Mouse (Mus musculus) liver, adult (tissue): Measurements from ENCODE around the gene Padi2.

Experiments
- GATA4 ChIP-seq: IDR thresholded peaks from 2 replicates; pipeline ENCODE4 v1.6.1; 2014; ENCODE audit warnings: mild to moderate bottlenecking, low read length; ENCODE audit not compliant: insufficient replicate concordance

Gene Padi2

DNA sequence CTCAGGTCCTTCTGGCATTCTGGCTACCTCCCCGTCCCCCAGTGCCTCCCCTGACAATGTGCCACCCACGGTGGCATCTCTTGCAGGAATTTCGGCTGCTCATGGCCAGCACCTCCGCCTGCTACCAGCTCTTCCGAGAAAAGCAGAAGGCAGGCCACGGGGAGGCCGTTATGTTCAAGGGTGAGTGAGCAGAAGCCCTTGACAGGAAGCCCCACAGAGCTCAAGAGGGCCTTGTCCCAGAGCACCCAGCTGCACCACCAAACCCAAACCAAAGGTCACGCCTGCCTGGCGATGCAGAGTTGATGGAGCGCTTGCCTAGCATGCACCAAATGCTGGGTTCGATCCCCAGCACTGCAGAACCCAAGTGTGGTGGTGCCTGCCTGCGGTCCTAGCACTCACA, 38.2 kb downstream of the Padi2 start:
- no peak for TF ChIP-seq GATA4

DNA sequence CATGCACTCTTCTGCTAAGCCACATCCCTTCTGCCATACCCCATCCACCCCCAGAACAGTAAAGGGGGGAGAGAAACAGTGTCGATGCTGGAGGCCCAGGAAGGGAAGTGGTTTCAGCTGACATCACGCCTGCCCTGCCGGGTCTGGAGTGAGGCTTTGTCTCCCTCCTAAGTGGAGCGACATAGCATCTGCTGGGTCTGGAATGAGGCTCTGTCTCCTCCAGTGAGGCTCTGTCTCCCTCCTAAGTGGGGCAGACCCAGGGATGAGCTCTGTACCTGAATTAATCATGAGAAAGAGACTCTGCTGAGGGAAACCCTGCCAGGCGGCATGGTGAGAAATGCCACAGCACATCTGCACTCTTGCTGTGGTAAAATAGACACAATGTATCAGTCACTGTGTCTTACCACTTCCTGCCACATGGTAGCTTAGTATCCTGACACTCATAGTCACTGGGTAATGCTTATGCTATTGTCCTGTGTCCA, 38.9 kb downstream of the Padi2 start:
- no peak for TF ChIP-seq GATA4

DNA sequence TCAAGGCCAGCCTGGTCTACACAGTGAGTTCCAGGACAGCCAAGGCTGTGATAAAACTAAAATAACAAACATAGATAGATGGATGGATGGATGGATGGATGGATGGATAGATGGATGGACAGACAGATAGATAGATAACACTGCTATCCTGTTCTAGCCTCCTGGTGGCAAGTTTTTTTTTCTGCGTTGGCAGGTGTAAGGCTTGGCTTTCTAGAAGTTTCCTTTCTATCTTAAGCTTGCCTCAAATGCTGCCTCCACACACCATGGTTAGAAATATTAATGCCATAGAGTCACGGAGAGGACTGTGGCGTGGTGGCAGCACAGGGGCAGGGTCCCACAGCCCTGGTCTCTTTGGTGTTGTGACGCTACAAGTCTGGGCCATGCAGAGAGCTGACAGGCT, 39.4 kb downstream of the Padi2 start:
- TF ChIP-seq GATA4, result no peak

DNA sequence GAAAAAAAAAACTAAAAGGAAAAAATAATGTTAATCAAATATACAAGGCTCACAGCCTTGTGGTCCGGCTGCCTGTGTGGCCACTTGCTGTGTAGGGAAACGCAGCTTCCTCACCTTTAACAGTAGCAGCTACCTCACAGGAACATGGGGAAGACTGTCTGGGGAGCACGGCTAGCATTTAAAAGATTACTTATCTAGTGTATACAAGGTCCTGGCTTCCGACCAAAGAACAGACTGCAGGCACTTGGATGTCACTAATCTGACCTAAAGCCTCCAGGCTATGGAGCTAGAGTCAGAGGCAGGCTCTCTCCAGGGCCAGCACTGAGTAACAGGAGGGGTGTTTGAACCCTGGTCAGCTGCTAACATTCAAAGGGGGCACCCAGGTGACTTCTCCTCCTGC, 39.9 kb downstream of the Padi2 start:
- TF ChIP-seq GATA4, result no peak

DNA sequence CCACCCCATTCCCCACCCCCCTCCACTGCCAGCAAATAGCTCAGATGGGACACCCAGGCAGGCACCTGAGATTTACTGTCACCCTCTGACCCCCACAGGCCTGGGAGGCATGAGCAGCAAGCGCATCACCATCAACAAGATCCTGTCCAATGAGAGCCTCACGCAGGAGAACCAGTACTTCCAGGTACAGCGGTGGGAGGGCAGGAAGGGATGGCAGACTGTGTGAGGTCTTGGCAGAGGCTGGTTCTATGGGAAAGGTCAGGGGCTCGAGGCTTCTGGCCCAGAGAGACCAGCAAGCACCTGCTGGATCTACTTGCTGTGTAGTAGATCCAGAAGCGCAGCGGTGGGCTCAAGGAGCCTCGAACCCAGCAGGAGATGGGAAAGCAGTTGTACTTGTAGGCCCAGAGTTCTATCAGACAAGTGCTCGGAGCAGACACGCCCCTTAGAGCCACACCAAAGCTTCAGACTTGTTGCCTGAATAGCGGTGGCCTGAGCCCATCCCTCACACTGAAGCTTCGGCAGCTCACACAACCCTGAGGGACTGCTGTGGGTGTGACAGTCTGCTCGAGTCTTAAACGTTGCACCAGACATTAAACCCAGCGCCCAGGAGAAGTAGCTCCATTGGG, 40.5 kb downstream of the Padi2 start:
- TF ChIP-seq GATA4, result no peak

DNA sequence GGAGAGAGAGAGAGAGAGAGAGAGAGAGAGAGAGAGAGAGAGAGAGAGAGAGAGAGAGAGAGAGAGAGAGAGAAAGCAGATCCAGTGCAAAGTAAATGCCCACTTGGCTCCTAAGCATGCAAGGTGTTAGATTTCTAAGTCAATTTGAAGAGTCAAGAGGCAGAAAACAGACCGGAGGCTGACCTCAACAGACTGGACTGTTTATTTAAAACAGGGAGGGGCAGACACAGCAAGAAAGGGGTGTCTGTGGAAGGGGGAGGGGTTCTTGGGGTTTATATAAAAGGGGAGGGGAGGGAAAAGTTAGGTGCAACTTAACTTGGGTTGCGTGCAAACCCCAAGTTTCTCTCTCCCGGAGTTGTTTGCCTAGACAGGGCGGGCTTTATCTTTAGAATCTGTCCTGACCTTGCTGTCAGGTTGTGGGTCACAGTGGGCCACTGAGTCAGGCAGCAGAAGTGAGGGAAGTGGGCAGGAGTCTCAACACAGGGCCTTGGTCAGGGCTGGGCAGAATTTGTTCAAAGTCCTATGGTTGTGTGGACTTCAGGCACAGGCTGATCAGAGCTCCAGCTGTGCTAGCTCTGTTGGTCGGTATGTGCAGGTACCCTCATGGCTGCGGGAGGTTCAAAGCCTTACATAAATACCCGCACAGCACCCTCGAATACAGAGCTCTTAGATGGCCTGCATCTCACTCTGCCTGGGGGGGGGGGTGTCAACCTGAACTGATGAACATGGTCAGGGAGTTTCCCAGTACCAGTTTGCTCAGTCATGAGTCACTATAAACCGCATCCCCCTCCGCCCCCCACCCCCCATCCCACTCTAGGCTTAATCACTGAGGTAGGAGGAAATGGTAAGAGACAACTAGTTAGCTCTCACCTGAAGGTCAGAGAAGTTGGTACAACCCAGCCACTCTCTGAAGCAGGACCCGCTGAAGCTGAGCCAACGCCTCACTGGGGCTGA, 41.6 kb downstream of the Padi2 start:
- no peak for TF ChIP-seq GATA4

DNA sequence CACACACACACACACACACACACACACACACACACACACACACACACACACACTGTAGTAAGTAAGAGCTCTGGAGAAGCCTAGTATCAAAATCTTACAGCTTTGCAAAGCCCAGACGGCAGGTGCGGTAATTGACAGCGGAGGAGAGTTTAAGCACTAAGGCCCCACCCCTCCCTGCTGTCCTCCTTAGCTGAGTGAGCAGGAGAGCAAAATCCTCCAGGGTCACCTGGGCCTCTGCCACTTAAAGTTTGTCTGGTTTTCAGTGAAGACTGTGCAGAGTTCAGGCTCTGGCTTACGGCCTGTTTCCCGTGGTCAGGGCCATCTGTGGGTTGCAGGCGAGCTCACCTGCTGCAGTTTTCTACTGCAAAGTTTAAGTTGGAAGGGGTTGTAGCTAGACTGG, 42.3 kb downstream of the Padi2 start:
- no peak for TF ChIP-seq GATA4

DNA sequence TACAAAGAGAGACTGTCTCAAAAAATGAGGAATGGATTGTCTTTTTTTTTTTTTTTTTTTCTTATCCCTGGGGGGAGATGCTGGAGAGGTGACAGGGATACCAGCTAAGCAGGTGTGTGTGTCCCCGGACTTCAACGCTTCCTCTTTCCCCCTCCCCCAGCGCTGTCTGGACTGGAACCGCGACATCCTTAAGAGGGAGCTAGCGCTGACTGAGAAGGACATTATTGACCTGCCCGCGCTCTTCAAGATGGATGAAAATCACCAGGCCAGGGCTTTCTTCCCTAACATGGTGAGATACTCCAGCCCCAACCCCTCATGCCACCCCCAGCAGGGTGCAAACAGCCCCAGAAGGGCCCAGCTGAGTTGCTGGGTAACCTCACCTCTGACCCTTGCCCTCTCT, 42.9 kb downstream of the Padi2 start:
- TF ChIP-seq GATA4, result no peak

DNA sequence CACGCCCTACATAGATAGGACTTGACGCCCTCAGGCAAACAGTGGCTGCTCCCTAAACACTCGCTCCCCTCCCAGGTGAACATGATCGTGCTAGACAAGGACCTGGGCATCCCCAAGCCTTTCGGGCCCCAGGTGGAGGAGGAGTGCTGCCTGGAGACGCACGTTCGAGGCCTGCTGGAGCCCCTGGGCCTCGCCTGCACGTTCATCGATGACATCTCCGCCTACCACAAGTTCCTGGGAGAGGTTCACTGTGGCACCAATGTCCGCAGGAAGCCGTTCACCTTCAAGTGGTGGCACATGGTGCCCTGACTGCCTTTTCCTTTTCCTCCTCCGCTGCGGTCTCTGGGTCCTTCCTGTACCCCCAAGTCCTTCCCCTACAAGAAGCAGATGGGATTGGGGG, 43.5 kb downstream of the Padi2 start:
- TF ChIP-seq GATA4, result no peak

DNA sequence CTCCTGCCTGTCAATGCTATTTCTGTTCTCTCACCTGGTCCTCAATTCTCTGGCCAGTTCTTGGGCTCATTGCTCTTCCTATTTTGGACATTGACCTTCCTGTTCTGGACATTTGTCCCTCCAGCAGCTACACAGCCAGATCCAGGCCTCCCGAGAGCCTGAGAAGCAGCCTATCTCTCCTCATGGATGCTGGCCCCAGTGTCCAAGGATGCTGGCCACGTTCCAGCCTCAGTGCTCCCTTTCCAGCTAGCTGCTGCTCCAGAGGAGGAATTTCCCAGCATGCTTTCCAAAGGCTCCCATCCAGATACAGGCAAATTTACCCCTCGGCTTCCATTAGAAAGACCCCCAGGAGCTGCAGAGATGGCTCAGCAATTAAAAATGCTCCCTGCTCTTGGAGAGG, 44.4 kb downstream of the Padi2 start:
- TF ChIP-seq GATA4, result no peak

DNA sequence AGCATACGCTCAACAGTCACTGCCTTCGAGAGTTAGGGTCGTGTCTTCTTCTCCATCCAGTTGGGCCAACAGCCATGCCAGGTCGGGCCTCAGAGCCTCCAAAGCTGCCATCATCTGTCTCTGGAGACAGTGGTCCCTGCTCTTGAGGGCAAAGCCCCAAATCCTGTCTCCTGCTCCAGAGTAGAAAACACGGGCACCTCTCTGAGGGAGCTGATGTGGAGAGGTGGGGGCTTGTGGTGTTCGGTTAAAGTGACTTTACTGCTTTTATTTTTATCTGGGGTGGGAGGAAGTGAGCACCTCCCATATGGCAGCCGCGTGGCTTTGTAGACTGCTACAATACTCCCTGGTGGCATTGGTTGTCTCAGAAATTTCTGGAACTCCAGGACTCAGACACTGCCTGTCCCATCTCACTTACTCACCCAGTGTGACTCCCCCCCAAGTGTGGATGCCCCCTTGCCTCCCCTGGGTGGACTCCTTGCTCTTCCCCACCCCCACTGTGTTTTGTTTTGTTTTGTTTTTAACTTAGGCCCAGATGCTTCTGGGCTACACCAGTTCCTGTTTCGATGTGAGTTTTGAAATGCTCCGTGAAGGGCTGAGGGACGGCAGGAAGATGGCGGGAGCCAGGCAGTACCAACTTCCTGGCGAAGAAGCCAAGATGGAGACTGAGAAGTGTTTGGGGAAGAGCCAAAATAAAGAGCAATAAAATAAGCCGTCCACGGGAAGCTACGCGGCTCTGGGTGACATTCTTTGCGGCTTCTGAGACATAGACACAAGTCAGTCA, 45.9 kb downstream of the Padi2 start:
- TF ChIP-seq GATA4, result no peak

DNA sequence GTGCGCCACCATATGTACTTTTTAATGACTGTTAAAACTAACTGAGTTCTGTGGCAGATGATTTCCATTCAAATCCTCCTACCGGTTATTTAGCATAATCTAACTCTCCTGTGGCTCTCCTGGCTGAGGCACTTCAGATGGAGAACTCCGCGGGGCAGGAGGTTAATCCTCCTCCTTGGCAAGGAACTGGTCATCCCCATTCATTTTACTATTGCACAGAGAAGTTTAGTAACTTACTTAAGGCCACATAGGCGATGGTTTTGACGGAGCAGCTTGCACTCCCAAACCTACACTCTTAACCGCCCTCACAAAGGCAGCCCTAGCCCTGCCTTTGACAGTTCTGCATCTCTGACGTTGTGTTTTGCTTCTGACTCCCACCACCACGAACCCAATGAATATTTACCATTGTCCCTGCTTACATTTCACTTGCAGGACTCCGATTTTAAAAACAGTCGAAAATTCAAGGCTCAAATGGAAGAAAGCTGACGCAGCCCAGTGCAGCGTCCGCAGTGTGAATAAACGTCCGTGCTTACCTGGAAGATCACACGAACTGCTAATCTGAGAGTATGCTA, 51.1 kb downstream of the Padi2 start:
- TF ChIP-seq GATA4, result no peak

DNA sequence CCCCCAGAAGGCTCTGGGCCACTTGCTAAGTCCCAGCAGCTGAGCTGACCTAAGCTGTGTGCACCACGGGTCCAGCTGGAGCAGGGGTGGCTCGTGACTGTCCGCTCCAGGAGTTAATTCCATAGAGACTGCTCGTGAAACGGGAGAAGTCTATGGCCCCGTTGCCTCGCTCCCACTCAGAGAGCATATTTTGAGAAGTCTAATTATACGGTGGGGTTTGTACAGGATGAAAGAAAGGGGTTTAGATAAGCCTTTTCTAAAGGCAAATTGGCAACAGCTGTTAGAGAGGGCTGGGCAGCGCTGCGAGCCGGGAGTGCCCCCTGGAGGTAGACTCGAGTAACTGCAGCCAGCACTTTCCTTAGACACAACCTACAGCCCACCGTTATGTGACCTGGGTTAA, 51.6 kb downstream of the Padi2 start:
- no peak for TF ChIP-seq GATA4

DNA sequence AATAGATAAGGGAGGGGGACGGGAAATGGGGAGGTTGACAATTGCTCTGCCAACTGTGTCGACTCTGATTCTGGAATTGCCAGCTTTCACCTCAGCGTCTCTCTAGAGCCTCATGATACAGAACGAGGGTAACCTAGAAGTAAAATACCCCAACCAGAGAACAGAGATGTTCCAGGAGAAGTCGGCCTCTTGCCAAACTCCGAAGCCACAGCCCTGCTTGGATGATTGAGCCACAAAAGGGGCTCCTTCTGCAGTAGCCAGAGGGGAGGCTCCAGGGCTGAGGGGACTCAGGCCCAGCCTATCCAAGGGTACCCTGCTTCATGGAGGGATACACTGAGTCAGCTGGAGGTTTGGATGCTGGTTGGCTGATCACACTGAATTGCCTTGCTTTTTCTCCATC, 52.2 kb downstream of the Padi2 start:
- TF ChIP-seq GATA4, result no peak

DNA sequence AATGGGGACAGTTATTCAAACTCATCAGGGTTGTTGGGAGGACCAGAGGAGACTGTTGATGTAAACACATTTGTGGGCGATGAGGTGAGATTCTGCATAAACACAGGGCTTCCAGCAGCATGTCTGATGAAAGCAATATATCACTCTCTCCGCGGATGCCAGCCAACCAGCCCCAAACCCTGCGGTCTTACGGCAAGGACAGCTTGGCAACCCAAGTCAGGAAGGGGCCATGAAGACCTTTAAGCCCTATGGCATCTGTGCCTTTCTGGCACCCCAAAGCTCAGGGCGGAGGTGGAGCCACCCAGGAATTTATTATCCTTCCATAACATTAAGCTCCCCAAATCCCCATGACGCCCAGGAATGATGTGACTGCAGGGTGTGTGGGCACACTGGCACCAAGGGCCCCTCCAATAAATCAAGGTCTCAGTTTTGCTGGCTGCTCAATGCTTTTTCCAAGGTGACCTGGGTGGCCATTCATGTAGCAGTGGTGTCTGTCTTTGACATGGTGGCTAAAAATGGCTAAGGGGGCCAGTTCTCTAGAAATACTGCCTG, 53.1 kb downstream of the Padi2 start:
- TF ChIP-seq GATA4, result no peak
